Mouse (Mus musculus) cortical plate, adult 2 months (tissue): ENCODE measurements around the gene Rnf186.

Experiments used
- CTCF ChIP-seq: fragments of 200-500 bp; IDR thresholded peaks from 2 replicates; pipeline ENCODE4 v1.5.1; 2011; ENCODE audit warnings: mild to moderate bottlenecking, control low read depth, low read length; ENCODE audit not compliant: insufficient read depth; ENCODE audit errors: extremely low read depth
- POLR2A ChIP-seq: fragments of 200-500 bp; IDR thresholded peaks from 2 replicates; pipeline ENCODE4 v1.6.1; 2011; ENCODE audit warnings: mild to moderate bottlenecking, low read length, control low read depth; ENCODE audit not compliant: insufficient read depth; ENCODE audit errors: extremely low read depth

DNA sequence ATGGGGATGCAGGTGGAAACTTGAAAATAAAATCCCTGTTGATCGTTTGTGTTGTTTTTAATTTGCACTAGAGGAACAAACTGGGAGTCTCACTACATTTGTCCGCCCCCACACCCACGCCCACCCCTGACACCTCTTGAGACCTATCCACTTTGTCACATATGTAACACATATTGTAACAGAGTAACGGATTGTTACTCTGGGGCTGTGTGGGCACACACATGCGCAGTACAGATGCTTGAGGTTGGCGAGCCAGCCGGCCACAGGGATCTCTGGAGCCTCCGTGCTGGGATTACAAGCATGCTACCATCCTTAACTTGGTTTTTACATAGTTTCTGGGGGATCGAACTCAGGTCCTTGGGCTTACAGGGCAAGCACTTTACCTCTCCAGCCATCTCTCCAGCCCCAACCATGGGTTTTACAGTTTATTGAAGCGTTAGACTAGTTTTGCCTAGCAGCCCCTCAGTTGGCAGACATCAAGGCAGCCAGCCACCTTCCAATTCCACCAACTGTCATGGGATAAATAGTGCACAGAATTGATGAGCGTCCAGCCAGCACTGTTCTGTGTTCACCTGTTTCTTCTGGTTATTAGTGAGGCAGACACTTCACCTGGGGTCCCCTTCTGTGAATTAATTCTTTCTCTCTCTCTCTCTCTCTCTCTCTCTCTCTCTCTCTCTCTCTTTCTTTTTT, 32.3 kb upstream of the Rnf186 start:
- TF ChIP-seq CTCF (no peak), POLR2A (no peak)
